Mouse (Mus musculus): ENCODE results near the gene Prkce.

Gene Prkce

DNA sequence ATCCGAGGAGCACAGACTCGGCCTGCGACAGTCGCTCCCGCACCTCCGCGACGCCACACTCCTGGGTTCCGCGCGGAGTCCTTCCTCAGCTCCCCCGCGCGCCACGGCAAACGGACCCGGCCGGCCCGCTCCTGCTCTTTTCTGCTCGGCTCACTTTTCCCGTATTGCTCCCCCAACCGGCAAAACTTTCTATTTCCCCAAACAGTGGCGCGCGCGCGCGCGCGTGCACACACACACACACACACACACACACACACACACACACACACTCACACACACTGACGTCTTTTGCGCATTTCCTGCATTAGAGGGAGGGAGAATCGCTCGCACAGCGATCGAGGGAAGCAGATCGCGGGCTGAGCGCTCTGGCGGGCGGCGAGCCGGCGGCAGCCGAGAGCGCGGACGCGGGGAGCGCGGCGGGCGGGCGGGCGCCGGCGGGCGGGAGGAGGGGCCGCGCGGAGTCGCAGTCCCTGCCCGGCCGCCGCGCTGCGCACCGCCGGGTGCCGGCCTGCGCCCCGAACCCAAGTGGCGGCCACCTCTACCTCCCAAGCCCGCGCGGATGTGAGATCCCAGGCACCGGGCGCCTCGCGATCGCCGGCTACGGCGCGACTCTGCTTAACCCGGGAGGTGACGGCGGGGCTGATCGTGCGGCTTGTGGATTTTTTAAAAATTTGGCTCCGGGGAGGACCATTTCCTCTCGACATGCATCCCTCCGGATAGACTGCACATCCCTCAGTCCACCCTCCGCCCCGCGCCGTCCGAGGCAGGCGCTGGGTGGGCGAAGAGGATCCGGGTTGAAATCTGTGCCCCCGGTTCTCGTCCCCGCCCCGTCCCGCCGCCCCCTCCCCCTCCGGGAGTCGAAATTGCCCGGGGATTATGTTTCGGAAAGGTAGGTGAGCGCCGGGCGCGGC is at the start of gene Prkce:
Prkce (plus strand) TSS at position 466 of the 911 bp plus-strand sequence.
- DNase-seq (ENCODE audit: extremely low spot score), result peak; percentile 92

- DNase-seq (ENCODE audit: extremely low spot score), result no peak
These were observed 44.4 kb upstream of the Prkce start for GRCm38 (mm10) chr17:86123146-86123545.

- no peak for DNase-seq (ENCODE audit: extremely low spot score)
These were observed 41.7 kb upstream of the Prkce start for GRCm38 (mm10) chr17:86125908-86126307.

- no peak for DNase-seq (ENCODE audit: extremely low spot score)
These were observed 39.4 kb upstream of the Prkce start for GRCm38 (mm10) chr17:86128198-86128597.

DNA sequence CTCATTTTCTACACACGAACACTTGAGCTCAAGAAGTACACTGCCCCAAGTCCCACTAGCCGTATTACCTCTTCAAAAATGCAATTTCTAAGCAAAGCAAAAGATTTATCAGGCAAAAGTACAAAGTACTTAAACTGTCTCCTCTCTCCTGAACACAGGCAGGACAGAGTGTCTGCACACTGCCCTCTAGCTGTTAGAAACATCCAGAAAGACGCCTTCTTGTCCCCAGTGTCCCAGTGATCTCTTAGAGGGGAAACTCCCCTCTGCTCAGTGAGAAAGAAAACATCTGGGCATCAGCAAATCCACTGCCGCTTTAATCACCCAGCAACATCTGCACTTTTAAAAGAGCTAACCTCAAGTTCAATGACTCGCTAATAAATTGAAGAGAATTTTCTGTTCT is 35.1 kb upstream of the Prkce start:
- no peak for DNase-seq (ENCODE audit: extremely low spot score)

DNA sequence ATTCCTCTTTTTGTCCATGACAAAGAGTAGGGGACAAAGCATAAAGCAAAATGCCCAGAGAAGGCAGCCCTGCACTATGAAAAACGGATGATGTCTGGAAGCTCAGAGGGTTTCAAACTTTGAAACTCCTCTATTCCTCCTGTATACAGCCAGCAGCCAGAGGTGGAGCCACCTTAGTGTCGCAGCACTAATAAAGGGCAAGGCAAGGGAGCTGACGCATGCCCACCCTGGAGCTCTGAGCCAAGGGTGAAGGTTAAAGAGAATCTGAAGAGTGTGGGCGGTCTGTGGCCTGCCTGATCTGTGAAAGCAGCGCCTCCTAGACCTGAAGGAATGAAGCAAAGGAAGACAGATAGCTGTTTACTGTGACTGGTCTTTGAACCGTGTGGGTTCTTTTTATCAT is 33.1 kb upstream of the Prkce start:
- no peak for DNase-seq (ENCODE audit: extremely low spot score)

GRCm38 (mm10) chr17:86135835-86136234 is 31.8 kb upstream of the Prkce start:
- DNase-seq (ENCODE audit: extremely low spot score), result no peak

- no peak for DNase-seq (ENCODE audit: extremely low spot score)
These were observed 23.0 kb upstream of the Prkce start for GRCm38 (mm10) chr17:86144537-86145078.

DNA sequence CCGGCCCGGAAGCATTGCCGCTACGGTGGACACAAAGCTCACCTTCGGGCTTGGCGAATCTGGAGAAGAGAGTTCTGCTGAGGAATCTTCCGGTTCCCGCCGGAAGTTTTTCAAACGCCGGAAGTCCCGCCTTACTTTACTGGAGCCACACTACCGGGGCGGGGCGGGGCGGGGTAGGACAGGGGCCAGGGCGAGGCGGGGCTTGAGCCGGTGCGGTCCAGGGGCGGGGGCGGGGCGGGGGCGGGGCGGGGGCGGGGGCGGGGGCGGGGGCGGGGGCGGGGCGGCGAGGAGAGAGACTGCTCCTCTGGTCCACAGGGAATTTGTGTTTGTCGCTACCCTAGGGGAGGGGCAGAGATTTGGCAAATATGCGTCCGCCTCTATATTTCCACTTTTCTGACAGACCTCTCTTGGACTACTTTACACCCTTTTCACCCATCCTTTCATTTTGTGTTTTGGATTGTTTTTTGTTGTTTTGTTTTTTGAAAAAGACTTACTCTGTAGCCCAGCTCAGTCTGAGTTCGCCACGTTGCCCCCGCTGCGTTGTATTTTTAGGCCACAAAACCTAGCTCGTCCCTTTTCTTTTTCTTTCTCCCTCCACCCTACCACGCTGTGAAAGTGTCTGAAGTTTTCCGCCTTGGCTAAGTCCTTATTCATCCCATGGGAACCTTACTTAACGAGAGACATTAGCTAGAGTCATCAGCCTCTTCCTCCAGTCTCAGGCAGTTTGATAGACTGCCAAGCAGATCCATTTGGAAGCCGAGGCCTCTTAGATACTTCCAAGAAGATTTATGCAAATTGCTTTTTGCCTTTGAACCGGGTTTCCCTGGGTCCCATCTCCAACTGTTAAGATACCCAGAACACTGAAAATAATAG is 22.3 kb upstream of the Prkce start, which contains the start of gene Srbd1:
Srbd1 (minus strand) TSS at position 97 of the 873 bp plus-strand sequence.
- DNase-seq (ENCODE audit: extremely low spot score), result peak; percentile 95

DNA sequence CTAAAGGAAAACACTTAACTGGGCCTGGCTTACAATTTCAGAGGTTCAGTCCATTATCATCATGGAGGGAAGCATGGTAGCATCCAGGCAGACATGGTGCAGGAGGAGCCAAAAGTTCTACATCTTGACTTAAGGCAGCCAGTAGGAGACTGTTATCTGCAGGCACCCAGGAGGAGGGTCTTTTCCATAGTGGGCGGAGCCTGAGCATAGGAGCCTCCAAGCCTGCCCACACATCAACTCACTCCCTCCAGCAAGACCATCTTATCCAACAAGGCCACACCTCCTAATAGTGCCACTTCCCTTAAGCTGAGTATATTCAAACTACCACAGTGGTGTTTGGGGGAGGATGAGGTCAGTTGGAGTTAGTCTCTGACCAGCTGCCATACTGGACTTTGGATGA is 17.9 kb upstream of the Prkce start:
- no peak for DNase-seq (ENCODE audit: extremely low spot score)

GRCm38 (mm10) chr17:86150867-86151348 is 16.7 kb upstream of the Prkce start:
- peak; percentile 85 for DNase-seq (ENCODE audit: extremely low spot score)

GRCm38 (mm10) chr17:86156999-86157398 is 10.6 kb upstream of the Prkce start:
- DNase-seq (ENCODE audit: extremely low spot score), result no peak

DNA sequence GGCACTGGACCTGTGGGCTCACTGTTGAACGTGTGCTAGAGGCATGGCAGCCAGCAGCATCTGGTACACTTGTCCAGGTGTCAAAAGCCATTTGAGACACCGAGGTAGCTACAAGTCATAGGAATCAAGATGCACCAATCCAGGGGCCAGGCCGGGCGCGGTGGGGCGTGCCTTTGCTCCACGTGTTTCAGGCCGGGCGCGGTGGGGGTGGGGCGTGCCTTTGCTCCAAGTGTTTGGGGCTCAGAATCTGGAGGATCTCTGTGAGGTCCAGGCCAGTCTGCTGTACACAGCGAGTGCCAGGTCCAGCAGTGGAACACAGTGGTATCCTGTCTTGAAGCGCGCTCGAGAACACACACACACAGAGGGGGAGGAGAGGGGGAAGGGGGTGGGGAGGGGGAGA is 4.9 kb upstream of the Prkce start:
- DNase-seq (ENCODE audit: extremely low spot score), result no peak

DNA sequence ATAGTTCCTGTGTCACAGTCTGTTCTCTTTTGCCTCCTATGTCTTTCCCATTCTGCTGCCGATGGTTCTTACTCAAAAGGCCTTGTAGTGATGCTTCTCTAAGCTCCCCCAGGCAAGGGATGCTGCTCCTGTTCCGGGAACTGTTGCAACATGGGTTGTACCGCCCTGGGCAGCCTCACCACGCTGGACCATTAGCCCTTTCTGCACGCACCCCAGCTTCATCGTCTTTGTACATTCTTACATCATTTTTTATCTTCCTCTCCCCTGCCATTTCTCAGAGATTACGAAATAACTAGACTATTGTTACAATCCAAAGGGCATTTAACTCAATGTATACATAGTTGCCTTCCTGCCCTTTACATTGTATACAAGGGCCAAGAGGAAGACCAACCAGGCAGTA is 3.2 kb upstream of the Prkce start:
- DNase-seq (ENCODE audit: extremely low spot score), result no peak

DNA sequence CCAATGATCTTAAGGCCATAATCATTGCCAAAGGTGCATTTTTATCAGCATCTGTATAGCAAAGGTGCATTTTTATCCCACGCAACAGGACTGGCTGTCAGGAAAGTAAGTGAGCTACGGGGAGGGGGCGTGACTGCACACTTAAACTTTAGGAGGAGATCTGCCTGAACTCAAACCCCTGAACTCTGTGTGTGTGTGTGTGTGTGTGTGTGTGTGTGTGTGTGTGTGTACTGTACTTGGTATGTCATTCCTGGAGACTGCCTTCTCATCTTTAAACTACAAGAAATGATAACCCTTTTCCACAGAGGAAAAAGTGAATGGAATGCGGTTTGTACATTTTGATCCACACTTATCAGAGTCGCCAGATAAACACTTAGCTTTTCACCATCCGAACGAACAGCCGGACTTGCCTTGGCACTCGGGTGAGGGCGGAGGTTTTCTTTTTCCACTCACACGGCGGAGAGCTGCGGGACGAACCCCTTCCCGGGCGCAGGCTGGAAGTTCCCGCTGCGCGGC is 1.5 kb upstream of the Prkce start:
- DNase-seq (ENCODE audit: extremely low spot score), result no peak

DNA sequence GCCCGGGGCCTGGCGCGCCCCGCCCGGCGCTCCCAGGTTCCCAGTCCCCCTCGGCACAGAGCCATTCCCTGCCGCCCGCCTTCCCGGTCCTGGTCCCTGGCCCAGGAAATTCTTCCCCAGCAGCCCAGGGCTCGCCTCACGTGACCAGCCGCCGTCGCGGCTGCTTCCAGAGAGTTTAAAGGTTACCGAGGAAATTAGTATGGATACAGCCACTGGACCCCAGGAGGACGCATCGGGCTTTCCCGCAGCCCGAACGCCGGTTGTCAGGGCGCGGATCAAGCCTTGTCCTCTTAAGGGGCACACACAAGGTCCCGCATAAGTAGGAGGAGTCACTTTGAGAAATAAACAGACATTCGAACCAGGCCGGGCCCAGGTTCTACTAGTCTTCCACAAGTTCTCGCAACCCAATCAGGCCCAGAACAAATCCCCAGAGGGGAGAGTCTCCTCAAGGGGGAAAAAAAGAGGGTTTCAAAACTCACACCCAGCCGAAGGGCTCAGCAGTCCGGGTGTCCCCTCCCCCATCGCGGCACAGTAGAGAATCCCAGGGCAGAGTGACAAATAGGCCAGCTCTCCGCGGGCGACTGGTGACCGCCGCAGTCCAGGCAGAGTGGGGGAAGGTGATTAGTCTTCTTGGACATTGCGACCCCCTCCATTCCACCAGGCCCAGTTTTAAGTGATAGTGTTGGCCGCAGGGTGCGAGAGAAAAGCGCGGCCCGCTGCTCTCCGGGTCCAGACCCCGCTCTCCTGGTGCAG is 842 bp upstream of the Prkce start:
- peak; percentile 79 for DNase-seq (ENCODE audit: extremely low spot score)

DNA sequence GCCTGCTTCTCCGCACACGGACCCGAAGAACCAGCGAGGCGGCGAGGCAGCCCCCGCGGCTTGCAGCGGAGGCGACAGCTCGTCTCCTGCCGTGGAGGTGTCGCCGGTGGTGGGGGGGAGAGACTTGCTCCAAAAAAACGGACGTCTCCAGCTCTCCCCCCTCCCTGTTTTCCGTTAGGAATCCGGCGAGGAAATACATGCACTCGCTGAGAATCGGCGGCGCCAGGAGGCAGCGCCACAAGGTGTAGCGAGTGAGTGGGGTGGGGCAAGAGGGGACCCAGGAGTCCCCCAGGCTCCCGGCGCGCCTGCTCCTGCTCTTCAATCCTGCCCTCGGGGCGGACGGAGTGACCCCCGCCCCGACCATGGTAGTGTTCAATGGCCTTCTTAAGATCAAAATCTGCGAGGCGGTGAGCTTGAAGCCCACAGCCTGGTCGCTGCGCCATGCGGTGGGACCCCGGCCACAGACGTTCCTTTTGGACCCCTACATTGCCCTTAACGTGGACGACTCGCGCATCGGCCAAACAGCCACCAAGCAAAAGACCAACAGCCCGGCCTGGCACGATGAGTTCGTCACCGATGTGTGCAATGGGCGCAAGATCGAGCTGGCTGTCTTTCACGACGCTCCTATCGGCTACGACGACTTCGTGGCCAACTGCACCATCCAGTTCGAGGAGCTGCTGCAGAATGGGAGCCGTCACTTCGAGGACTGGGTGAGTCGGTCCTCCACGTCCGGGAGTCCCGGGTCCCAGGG is 821 bp downstream of the Prkce start:
- DNase-seq (ENCODE audit: extremely low spot score), result peak; percentile 48

GRCm38 (mm10) chr17:86169092-86169491 is 1.5 kb downstream of the Prkce start:
- no peak for DNase-seq (ENCODE audit: extremely low spot score)

GRCm38 (mm10) chr17:86170164-86170958 is 2.8 kb downstream of the Prkce start:
- no peak for DNase-seq (ENCODE audit: extremely low spot score)

DNA sequence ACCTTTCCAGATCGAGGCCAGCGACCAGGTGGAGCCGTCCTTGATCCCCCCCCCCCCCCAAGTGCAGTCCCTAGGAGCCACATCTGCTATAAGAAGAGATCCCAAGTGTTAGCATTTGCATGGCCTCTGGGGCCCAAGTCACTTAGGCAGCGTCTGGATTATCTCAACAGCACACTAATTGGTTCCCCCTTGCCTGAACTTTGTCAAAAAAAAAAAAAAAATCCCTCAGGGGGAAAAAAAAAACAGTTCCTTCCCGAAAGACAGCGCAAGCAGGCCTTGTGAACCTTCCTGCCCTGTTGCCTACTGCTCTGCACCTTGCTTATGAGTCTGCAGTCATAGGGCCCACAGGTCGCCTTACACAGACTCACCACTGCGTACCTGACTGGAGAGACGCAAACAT is 7.9 kb downstream of the Prkce start:
- no peak for DNase-seq (ENCODE audit: extremely low spot score)
